8 mouse cellular contexts compared by ENCODE assay signal in the genomic region with DNA sequence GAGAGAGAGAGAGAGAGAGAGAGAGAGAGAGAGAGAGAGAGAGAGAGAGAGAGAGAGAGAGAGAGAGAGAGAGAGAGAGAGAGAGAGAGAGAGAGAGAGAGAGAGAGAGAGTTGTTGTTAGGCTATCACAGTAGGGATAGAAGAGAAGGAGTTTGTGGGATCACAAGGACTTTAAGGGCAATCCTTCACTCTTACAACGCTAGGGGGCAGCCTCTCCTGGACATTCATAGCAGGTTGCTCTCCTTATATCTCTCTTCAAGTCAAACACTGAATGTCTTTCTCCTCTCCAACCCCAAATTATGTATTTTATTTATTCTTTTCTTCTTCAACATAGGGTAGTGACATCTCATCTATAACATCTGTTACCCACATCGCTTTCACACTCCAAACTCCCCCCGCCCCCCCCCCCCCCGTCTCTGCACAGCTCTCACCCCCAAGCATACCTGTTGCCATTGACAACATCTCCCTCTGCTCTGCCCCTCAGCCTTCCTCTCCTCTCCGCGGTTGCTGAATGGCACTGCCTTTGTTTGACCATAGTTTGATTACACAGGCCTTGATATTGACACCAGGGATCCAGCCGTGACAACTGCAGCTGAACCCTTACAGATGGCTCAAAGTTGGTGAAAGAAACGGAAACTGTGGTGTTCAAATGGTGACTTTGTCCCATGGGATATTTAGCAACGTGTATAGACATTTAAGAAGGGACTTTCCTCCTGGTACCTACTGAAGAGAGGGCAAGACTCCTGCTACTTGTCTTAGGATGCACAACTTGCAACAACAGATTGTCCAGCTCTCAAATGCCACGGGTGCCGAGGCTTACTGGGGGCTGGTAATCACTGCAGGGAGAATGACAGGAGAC.
A peak's percentile ranks its signal among the peaks of the same experiment; 100 is the strongest.
DNase-seq lines count a peak whose midpoint lies in the region; ATAC-seq lines count a peak whose summit lies in the region.

No protein-coding gene starts in this region.

- peak; percentile 21 for DNase-seq in MN1 (ENCODE audit: low spot score)
- DNase-seq in brain, embryonic 18.5 days (ENCODE audit: low read depth, low spot score) = peak; percentile 73
- peak; percentile 60 for DNase-seq in hindbrain, embryonic 10.5 days (ENCODE audit: low spot score)
- DNase-seq in layer of hippocampus, adult 8-10 months (ENCODE audit: low spot score in 2 of 2) = peak; percentile 56 to 78
- peak; percentile 29 for DNase-seq in mesoderm, embryonic 11.5 days (ENCODE audit: low read depth, low spot score)
- DNase-seq in telencephalon, adult 2 months (ENCODE audit: low read depth, low spot score) = peak; percentile 65
- no peak for DNase-seq in yolk sac, embryonic 10.5 days (ENCODE audit: low spot score)

- ATAC-seq in forebrain, embryonic 12.5 days (ENCODE audit: low FRiP score) = peak; percentile 80

- no peak overlapping the region for H3K27ac ChIP-seq in forebrain, embryonic 12.5 days
- H3K27ac ChIP-seq in hindbrain, embryonic 10.5 days = peak overlapping the region; percentile 77

- H3K9ac ChIP-seq in forebrain, embryonic 12.5 days = no peak overlapping the region; the same call in 1 of the 2 replicates

- H3K4me3 ChIP-seq in forebrain, embryonic 12.5 days (replicated peaks) = no peak overlapping the region
- peak overlapping the region; percentile 41 for H3K4me3 ChIP-seq in hindbrain, embryonic 10.5 days

- WGBS in forebrain, embryonic 12.5 days = 36% methylated on average over 10 of the region's 11 CpGs
- 31% methylated on average over 11 of the region's 11 CpGs for WGBS in hindbrain, embryonic 10.5 days

- no peaks in the 10 kb centered on the region for H3K36me3 ChIP-seq in forebrain, embryonic 12.5 days (replicated peaks)
- no peaks in the 10 kb centered on the region for H3K36me3 ChIP-seq in hindbrain, embryonic 10.5 days

- no peaks in the 10 kb centered on the region for H3K9me3 ChIP-seq in forebrain, embryonic 12.5 days
- H3K9me3 ChIP-seq in hindbrain, embryonic 10.5 days = no peaks in the 10 kb centered on the region

- peak overlapping the region; percentile 37 for H3K4me2 ChIP-seq in forebrain, embryonic 12.5 days

- peaks cover 7% of the 10 kb centered on the region for H3K4me1 ChIP-seq in forebrain, embryonic 12.5 days
- peaks cover 7% of the 10 kb centered on the region; the same call in 1 of the 2 replicates for H3K4me1 ChIP-seq in hindbrain, embryonic 10.5 days (replicated peaks)

- no peaks in the 10 kb centered on the region for H3K27me3 ChIP-seq in forebrain, embryonic 12.5 days
- H3K27me3 ChIP-seq in hindbrain, embryonic 10.5 days (ENCODE audit: insufficient read depth, poor library complexity, severe bottlenecking) = no peaks in the 10 kb centered on the region
